Mouse (Mus musculus) telencephalon, adult 2 months (tissue): ENCODE measurements at regions not wholly inside any gene's neighbourhood (a gene's known extent, or its start where the extent isn't known, plus 50 kb on each side); places are given as distances from the start of the nearest gene placed in this dataset.
A peak's percentile ranks its signal among the peaks of the same experiment; 100 is the strongest.

Source experiments
- DNase-seq: peaks from one replicate; pipeline ENCODE4 v3.0.0-alpha.2; 2011; ENCODE audit warnings: low read depth, low spot score

GRCm38 (mm10) chr8:66568861-66569260 lies 57.3 kb downstream of the Tktl2 start:
- no peak for DNase-seq

GRCm38 (mm10) chr8:66586182-66586581 lies 74.6 kb downstream of the Tktl2 start:
- DNase-seq, result no peak

GRCm38 (mm10) chr8:66586850-66587249 lies 75.3 kb downstream of the Tktl2 start:
- DNase-seq, result no peak

- DNase-seq, result no peak
These were observed 75.7 kb downstream of the Tktl2 start for GRCm38 (mm10) chr8:66587272-66587671.

- no peak for DNase-seq
These were observed 77.9 kb downstream of the Tktl2 start for GRCm38 (mm10) chr8:66589437-66589836.

- no peak for DNase-seq
These were observed 80.7 kb downstream of the Npy5r start for GRCm38 (mm10) chr8:66607194-66607593.

GRCm38 (mm10) chr8:66623361-66623760 lies 64.6 kb downstream of the Npy5r start:
- DNase-seq, result peak; percentile 10

- no peak for DNase-seq
These were observed 64.1 kb downstream of the Npy5r start for GRCm38 (mm10) chr8:66623822-66624221.
